8 mouse cellular contexts compared by ENCODE assay signal in genomic region chr9:101611481-101611880, GRCm38 (mm10).
DNase-seq lines count a peak whose midpoint lies in the region; ATAC-seq lines count a peak whose summit lies in the region.

No protein-coding gene starts in this region.

- no peak for ATAC-seq in hindbrain, embryonic 16.5 days
- no peak for ATAC-seq in stomach, embryonic 15.5 days (ENCODE audit: insufficient read depth, low FRiP score, low read depth)
- ATAC-seq in frontal cortex, adult (ENCODE audit: low TSS enrichment) = no peak

- no peaks in the 10 kb centered on the region for H3K4me1 ChIP-seq in hindbrain, embryonic 10.5 days (replicated peaks)
- H3K4me1 ChIP-seq in hindbrain, embryonic 16.5 days (ENCODE audit: control insufficient read depth, insufficient read depth, low read depth, low read length) = no peaks in the 10 kb centered on the region
- peaks cover 3% of the 10 kb centered on the region; the same call in 1 of the 2 replicates for H3K4me1 ChIP-seq in stomach, embryonic 15.5 days

- peak; percentile 63 for DNase-seq in hindbrain, embryonic 10.5 days (ENCODE audit: low spot score)
- DNase-seq in right cerebral cortex, postnatal 4 days = peak; percentile 20
- DNase-seq in right cerebral cortex, postnatal 36 days (ENCODE audit: low spot score in 2 of 2) = no peak
- peak; percentile 14 for DNase-seq in embryo, embryonic 11.5 days (ENCODE audit: low read depth, low spot score)
- no peak for DNase-seq in right cerebral cortex, adult 18-20 months

- 27% methylated on average over 3 of the region's 3 CpGs for WGBS in hindbrain, embryonic 10.5 days
- WGBS in hindbrain, embryonic 16.5 days = 30% methylated on average over 3 of the region's 3 CpGs
- 23% methylated on average over 3 of the region's 3 CpGs for WGBS in stomach, embryonic 15.5 days

- H3K4me2 ChIP-seq in hindbrain, embryonic 16.5 days (ENCODE audit: low read length) = no peak overlapping the region
- no peak overlapping the region for H3K4me2 ChIP-seq in stomach, embryonic 15.5 days

- H3K27ac ChIP-seq in hindbrain, embryonic 10.5 days = no peak overlapping the region
- no peak overlapping the region for H3K27ac ChIP-seq in hindbrain, embryonic 16.5 days (ENCODE audit: low read depth, low read length)
- peak overlapping the region; percentile 6; the same call in 1 of the 2 replicates for H3K27ac ChIP-seq in stomach, embryonic 15.5 days

- H3K27me3 ChIP-seq in hindbrain, embryonic 10.5 days (ENCODE audit: insufficient read depth, poor library complexity, severe bottlenecking) = no peaks in the 10 kb centered on the region
- H3K27me3 ChIP-seq in hindbrain, embryonic 16.5 days (replicated peaks; ENCODE audit: control insufficient read depth, insufficient read depth, low read length) = no peaks in the 10 kb centered on the region
- H3K27me3 ChIP-seq in stomach, embryonic 15.5 days (replicated peaks) = no peaks in the 10 kb centered on the region

- no peak overlapping the region for H3K4me3 ChIP-seq in hindbrain, embryonic 10.5 days
- H3K4me3 ChIP-seq in hindbrain, embryonic 16.5 days (ENCODE audit: low read length) = no peak overlapping the region
- H3K4me3 ChIP-seq in stomach, embryonic 15.5 days (replicated peaks) = no peak overlapping the region

- H3K36me3 ChIP-seq in hindbrain, embryonic 10.5 days = no peaks in the 10 kb centered on the region
- no peaks in the 10 kb centered on the region for H3K36me3 ChIP-seq in hindbrain, embryonic 16.5 days (ENCODE audit: control insufficient read depth, insufficient read depth, low read length)
- no peaks in the 10 kb centered on the region for H3K36me3 ChIP-seq in stomach, embryonic 15.5 days

- no peaks in the 10 kb centered on the region for H3K9me3 ChIP-seq in hindbrain, embryonic 10.5 days
- H3K9me3 ChIP-seq in hindbrain, embryonic 16.5 days (ENCODE audit: control insufficient read depth, low read length) = no peaks in the 10 kb centered on the region
- H3K9me3 ChIP-seq in stomach, embryonic 15.5 days = no peaks in the 10 kb centered on the region

- H3K9ac ChIP-seq in hindbrain, embryonic 16.5 days (ENCODE audit: low read depth, low read length) = no peak overlapping the region
- no peak overlapping the region for H3K9ac ChIP-seq in stomach, embryonic 15.5 days

Comparison
In these comparisons a context has a peak if more than half of its experiments do, and no peak if none do; other contexts are left out.
1. DNase-seq: peak in hindbrain, embryonic 10.5 days (single experiment), right cerebral cortex, postnatal 4 days (single experiment) and embryo, embryonic 11.5 days (single experiment); none in right cerebral cortex, postnatal 36 days (0 of 2) and right cerebral cortex, adult 18-20 months (single experiment).